Mouse (Mus musculus): Measurements from ENCODE around the gene Tbcd.
"Not testable (repeated sequence)": the region's sequence is repeated elsewhere in the genome, so short reads cannot be mapped to it uniquely, and the experiment has no call there.

The Tbcd gene

GRCm38 (mm10) chr11:121655807-121656511 lies 204.2 kb downstream of the Tbcd start:
- no peak for DNase-seq

- DNase-seq, result no peak
These were observed 206.4 kb downstream of the Tbcd start for GRCm38 (mm10) chr11:121658151-121658550.

GRCm38 (mm10) chr11:121660604-121661003 lies 208.9 kb downstream of the Tbcd start:
- not testable (repeated sequence) for DNase-seq

GRCm38 (mm10) chr11:121661116-121661515 lies 209.4 kb downstream of the Tbcd start:
- DNase-seq, result no peak
